13 mouse cellular contexts compared by ENCODE assay signal in the genomic region with DNA sequence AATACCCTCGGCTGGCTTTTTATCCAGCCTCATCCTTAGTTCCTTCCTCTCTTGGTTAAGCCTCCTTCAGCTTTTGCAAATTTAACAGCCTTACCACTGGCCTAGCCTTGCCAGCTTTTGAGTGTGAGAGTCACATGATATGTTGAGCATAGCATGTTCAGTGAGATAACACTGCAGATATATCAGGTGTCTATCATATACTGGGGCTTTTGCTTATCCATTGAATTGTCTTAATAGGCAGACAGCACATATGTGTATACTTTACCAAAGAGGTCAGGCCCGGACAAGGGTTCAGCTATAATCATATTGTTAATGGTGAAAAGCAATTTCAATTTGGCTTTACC. TPM values are rescaled to one million over a fixed set of nuclear protein-coding genes. Genes with fewer than 3 reads are reported as not detected.
DNase-seq lines count a peak whose midpoint lies in the region; ATAC-seq and TF ChIP-seq lines count a peak whose summit lies in the region.
"Had no signal": no experiment of that assay in that cellular context is flagged by ENCODE, and none has a peak within 500 bp of the region (broad histone marks: within the 10 kb centered on the region; RNA-seq: fewer than 3 reads in every experiment).

No protein-coding gene starts in this region.

- TF ChIP-seq CTCF in intestine, postnatal 0 days (IDR thresholded peaks at IDR 0.05; ENCODE audit: low read depth), result no peak

- ATAC-seq in intestine, postnatal 0 days, result no peak
- no peak for ATAC-seq in intestine, embryonic 16.5 days
- ATAC-seq in erythroid progenitor cell, adult 5-6 weeks (replicated peaks; ENCODE audit: low FRiP score, poor library complexity, severe bottlenecking), result 0 out of 2 replicates have a peak, but pooled peaks have one; percentile 32
- ATAC-seq: forebrain, postnatal 0 days; hindbrain, embryonic 16.5 days had no signal

- peak overlapping the region; percentile 1; the same call in 1 of the 2 replicates for H3K27ac ChIP-seq in intestine, postnatal 0 days (ENCODE audit: low read depth, low read length)
- H3K27ac ChIP-seq in intestine, embryonic 16.5 days (ENCODE audit: low read length), result no peak overlapping the region
- H3K27ac ChIP-seq: limb, embryonic 15.5 days had no signal

- 77% methylated on average over 2 of the region's 2 CpGs for WGBS in intestine, postnatal 0 days
- 74% methylated on average over 2 of the region's 2 CpGs for WGBS in intestine, embryonic 16.5 days

- H3K36me3 ChIP-seq in intestine, postnatal 0 days (ENCODE audit: control insufficient read depth, insufficient read depth), result no peaks in the 10 kb centered on the region
- H3K36me3 ChIP-seq in intestine, embryonic 16.5 days (ENCODE audit: control insufficient read depth, insufficient read depth, low read length), result no peaks in the 10 kb centered on the region
- H3K36me3 ChIP-seq in megakaryocyte, embryonic 14.5 days (replicated peaks; ENCODE audit: low read length), result no peaks in the 10 kb centered on the region
- H3K36me3 ChIP-seq: limb, embryonic 15.5 days had no signal

- H3K4me2 ChIP-seq in intestine, postnatal 0 days (replicated peaks; ENCODE audit: low read depth), result no peak overlapping the region
- H3K4me2 ChIP-seq in intestine, embryonic 16.5 days (ENCODE audit: low read depth, low read length), result no peak overlapping the region
- H3K4me2 ChIP-seq: limb, embryonic 15.5 days had no signal

- no peak overlapping the region for H3K4me3 ChIP-seq in intestine, postnatal 0 days (ENCODE audit: low read depth, low read length)
- H3K4me3 ChIP-seq in intestine, embryonic 16.5 days (ENCODE audit: low read length), result no peak overlapping the region
- peak overlapping the region; percentile 82 for H3K4me3 ChIP-seq in megakaryocyte, embryonic 14.5 days (replicated peaks)
- H3K4me3 ChIP-seq: limb, embryonic 15.5 days had no signal

- peak; percentile 13 for DNase-seq in NIH3T3 (ENCODE audit: low read depth)
- no peak for DNase-seq in lung, postnatal 14 days
- no peak for DNase-seq in right cerebral cortex, postnatal 14 days
- DNase-seq in layer of hippocampus, adult 11-12 months (ENCODE audit: low spot score), result no peak
- DNase-seq: cerebellum, adult 11-12 months; forebrain, postnatal 0 days; kidney, adult 18-20 months had no signal

- no peaks in the 10 kb centered on the region for H3K9me3 ChIP-seq in intestine, postnatal 0 days (ENCODE audit: control insufficient read depth)
- no peaks in the 10 kb centered on the region for H3K9me3 ChIP-seq in intestine, embryonic 16.5 days (ENCODE audit: control insufficient read depth, low read length)
- no peaks in the 10 kb centered on the region for H3K9me3 ChIP-seq in megakaryocyte, embryonic 14.5 days
- H3K9me3 ChIP-seq: limb, embryonic 15.5 days had no signal

- no peak overlapping the region for H3K9ac ChIP-seq in intestine, postnatal 0 days (ENCODE audit: low read depth, low read length)
- no peak overlapping the region for H3K9ac ChIP-seq in intestine, embryonic 16.5 days (ENCODE audit: low read depth, low read length)
- H3K9ac ChIP-seq: forebrain, postnatal 0 days; limb, embryonic 15.5 days had no signal

- H3K27me3 ChIP-seq in intestine, postnatal 0 days (replicated peaks; ENCODE audit: control insufficient read depth, insufficient read depth, low read length), result no peaks in the 10 kb centered on the region
- no peaks in the 10 kb centered on the region for H3K27me3 ChIP-seq in intestine, embryonic 16.5 days (replicated peaks; ENCODE audit: control insufficient read depth, insufficient read depth, low read length)
- H3K27me3 ChIP-seq in megakaryocyte, embryonic 14.5 days (replicated peaks), result no peaks in the 10 kb centered on the region
- H3K27me3 ChIP-seq: limb, embryonic 15.5 days had no signal

- H3K4me1 ChIP-seq in intestine, postnatal 0 days (replicated peaks; ENCODE audit: control insufficient read depth, insufficient read depth, low read length), result no peaks in the 10 kb centered on the region
- H3K4me1 ChIP-seq in intestine, embryonic 16.5 days (ENCODE audit: control insufficient read depth, insufficient read depth, low read length), result no peaks in the 10 kb centered on the region
- H3K4me1 ChIP-seq in megakaryocyte, embryonic 14.5 days, result peaks cover 17% of the 10 kb centered on the region
- H3K4me1 ChIP-seq: limb, embryonic 15.5 days had no signal

RNA-seq across cellular contexts. Expression of a gene that starts 32.2 kb away (rescaled TPM):
- polyA plus RNA-seq in intestine, postnatal 0 days (2015; fragmentation: Nextera tagmentation; extraction: Ambion mirVana), result 5.6 and 7.3 TPM in 2 replicates
- polyA plus RNA-seq in intestine, embryonic 16.5 days (2015; fragmentation: Nextera tagmentation; extraction: Ambion mirVana), result 4.7 and 5.2 TPM in 2 replicates
- total RNA-seq in erythroid progenitor cell, adult 5-6 weeks (2015; ENCODE audit: low replicate concordance), result not detected in 2 replicates
- not detected in 2 replicates for total RNA-seq in erythroid progenitor cell, adult 5-6 weeks (2017; ENCODE audit: low replicate concordance)
- polyA plus RNA-seq in megakaryocyte, embryonic 14.5 days (2012; ENCODE audit: insufficient read depth, low replicate concordance), result 0.07 TPM in 1 of 2 replicates, not detected in the other

RNA-seq across cellular contexts. Expression of a gene that starts 38.4 kb away (rescaled TPM):
- polyA plus RNA-seq in intestine, postnatal 0 days (2015; fragmentation: Nextera tagmentation; extraction: Ambion mirVana), result 5.9 and 6.8 TPM in 2 replicates
- 17.8 and 18.5 TPM in 2 replicates for polyA plus RNA-seq in intestine, embryonic 16.5 days (2015; fragmentation: Nextera tagmentation; extraction: Ambion mirVana)
- total RNA-seq in erythroid progenitor cell, adult 5-6 weeks (2015; ENCODE audit: low replicate concordance), result 1.4 and 2.5 TPM in 2 replicates
- 1.7 and 1.8 TPM in 2 replicates for total RNA-seq in erythroid progenitor cell, adult 5-6 weeks (2017; ENCODE audit: low replicate concordance)
- 2.8 and 2.9 TPM in 2 replicates for polyA plus RNA-seq in megakaryocyte, embryonic 14.5 days (2012; ENCODE audit: insufficient read depth, low replicate concordance)
